Mouse (Mus musculus) macrophage (primary cell): ENCODE data around the gene Pde2a. TPM values are rescaled to one million over a fixed set of nuclear protein-coding genes. Genes with fewer than 3 reads are reported as not detected.

Experiments used
- H3K27ac ChIP-seq: fragments of 350-480 bp; formaldehyde crosslinking; 2 replicates; pipeline ENCODE4 v1.9.0; 2021
- H3K36me3 ChIP-seq: fragments of 350-480 bp; formaldehyde crosslinking; 2 replicates; pipeline ENCODE4 v1.9.0; 2021; ENCODE audit errors: inconsistent target
- H3K4me3 ChIP-seq: fragments of 350-480 bp; formaldehyde crosslinking; 2 replicates; pipeline ENCODE4 v1.9.0; 2021; ENCODE audit errors: inconsistent target
- H3K79me2 ChIP-seq: fragments of 350-480 bp; formaldehyde crosslinking; 2 replicates; pipeline ENCODE4 v1.9.0; 2021; ENCODE audit errors: inconsistent target
- WGBS: methylation state at CpG from one replicate; pipeline ENCODE4 v1.1.7; 2026; ENCODE audit warnings: inconsistent platforms; ENCODE audit not compliant: missing documents; 5-methylcytosine and 5-hydroxymethylcytosine counted together
- polyA plus RNA-seq: library from polyadenylated mRNA; stranded (reverse); fragments of 250-400 nt; gene quantifications from 3 replicates; pipeline ENCODE4 v1.2.4, GENCODE M21; 2018; ENCODE audit warnings: inconsistent platforms

Gene Pde2a
- polyA plus RNA-seq, 1 experiment from 2014 or later: 6.1 TPM

DNA sequence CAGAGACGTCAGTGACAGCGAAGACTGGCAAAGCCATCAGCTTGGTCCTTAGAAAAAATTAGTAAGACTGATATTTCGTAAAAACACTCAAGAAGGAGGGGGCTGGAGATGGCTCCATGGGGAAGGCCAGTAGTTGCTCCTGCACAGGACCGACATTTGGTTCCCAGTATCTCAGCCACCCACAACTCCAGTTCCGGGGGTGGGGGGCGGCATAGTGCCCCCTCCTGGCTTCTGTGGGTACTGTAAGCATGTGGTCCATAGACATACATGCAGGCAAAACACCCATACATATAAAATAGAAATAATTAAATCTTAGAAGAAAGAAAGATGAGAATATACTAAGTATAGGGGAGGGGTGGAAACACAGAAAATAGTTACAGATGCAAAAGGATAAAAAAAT, 95.0 kb downstream of the Pde2a start:
- Histone ChIP-seq H3K4me3 (no peak overlapping the region), H3K36me3 (no peaks in the 10 kb centered on the region), H3K79me2 (no peaks in the 10 kb centered on the region), H3K27ac (no peak overlapping the region)
- 63% methylated on average over 6 of the region's 6 CpGs for WGBS

DNA sequence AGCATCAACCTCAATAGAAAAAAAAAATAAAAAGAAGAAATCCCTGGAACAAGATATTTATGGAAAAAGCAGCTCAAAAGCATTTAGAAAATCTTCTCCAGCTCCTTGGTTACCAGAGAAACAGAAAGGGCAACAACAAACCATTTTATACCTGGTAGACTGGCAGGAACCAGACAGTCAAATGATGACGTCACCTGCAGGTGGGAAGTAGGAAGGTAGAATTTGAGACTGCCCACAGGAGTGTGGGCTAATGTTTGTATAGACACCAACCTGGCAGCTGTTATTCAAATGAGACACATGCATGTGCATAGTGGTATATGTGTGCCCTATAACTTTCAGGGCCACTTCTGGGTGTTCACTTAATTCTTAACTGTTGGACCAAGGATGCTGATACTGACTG, 100.2 kb downstream of the Pde2a start:
- Histone ChIP-seq H3K79me2 (no peaks in the 10 kb centered on the region), H3K27ac (no peak overlapping the region), H3K4me3 (no peak overlapping the region), H3K36me3 (no peaks in the 10 kb centered on the region)
- WGBS: 63% methylated on average over 1 of the region's 1 CpGs

DNA sequence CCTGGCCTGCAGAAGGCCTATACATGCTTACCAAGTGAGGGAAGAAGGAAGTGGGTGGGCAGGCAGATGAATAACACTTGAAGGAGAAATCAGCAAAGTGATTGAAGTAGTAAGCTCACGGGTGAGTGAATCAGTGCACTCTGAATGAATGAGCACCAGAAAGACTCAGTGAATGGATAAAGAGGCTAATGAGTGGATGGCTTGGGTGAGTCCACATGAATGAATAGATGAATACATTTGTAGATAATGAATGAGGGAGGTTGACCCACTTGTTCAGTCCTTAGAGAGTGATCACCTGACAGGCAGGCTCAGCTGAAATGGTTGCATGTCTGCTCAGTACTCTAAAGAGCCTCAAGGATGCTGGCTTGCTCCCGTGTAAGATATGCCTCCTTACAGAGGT, 101.7 kb downstream of the Pde2a start:
- H3K79me2 ChIP-seq: no peaks in the 10 kb centered on the region
- no peak overlapping the region for H3K27ac ChIP-seq
- H3K36me3 ChIP-seq: no peaks in the 10 kb centered on the region
- WGBS: 87% methylated on average over 2 of the region's 2 CpGs
- H3K4me3 ChIP-seq: no peak overlapping the region

DNA sequence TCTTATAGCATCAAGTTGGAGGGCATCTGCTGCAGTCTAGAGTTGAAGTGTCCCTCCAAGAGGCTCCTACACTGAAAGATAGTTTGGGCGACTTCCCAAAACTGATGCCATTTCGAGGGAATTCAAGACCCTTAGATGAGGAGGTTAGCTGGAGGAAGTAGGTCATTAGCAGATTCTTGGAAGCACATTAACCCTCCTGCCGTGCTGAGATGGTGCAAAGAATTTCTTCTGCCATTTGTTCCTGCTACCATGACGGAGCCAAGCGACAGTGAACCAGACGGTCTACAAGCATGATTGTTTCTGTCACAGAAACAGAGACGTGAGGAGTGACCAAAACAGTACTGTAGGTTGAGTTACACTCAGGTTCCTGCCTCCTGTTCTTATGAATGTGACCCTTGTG, 105.0 kb downstream of the Pde2a start:
- Histone ChIP-seq H3K79me2 (no peaks in the 10 kb centered on the region), H3K36me3 (no peaks in the 10 kb centered on the region), H3K27ac (no peak overlapping the region), H3K4me3 (no peak overlapping the region)
- 82% methylated on average over 7 of the region's 7 CpGs for WGBS

DNA sequence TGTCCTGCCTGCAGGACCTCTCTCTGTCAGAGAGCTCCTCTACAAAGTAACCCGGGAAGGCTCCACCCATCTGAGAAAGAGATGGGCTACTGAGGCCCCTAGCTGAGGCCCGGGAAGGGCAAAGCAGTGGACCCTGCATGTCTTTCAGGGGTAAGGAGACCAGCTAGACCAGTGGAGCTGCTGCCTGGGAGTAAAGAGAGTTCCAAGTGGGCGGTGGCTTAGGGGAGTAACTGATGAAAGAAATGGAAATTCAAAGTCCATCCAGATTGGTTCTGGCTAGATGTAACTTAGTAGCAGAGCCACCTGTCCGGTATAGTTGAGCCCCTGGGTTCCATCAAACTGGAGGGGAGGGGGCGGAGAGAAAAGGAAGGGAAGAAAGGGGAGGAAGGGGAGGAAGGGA, 112.9 kb downstream of the Pde2a start:
- 70% methylated on average over 5 of the region's 5 CpGs for WGBS
- H3K4me3 ChIP-seq: no peak overlapping the region
- no peaks in the 10 kb centered on the region for H3K36me3 ChIP-seq
- no peaks in the 10 kb centered on the region for H3K79me2 ChIP-seq
- no peak overlapping the region for H3K27ac ChIP-seq

DNA sequence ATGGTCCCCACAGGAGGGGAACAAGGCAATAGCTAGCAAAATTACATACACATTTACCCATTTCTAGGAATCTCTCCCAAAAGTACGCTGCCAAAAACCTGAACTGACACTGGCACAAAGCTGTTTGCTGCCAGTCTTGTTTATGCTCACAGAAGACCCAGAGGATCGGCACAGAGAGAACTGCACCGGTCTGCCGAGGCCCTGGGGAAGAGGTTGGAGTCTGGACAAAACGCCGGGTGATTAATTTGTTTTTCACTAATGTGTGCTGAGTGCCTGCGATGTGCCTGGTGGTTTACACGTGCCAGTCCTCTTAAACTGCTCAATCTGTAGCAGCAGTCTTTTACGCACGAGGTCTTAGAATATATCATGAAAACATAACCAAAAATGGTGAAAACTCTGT, 113.6 kb downstream of the Pde2a start:
- H3K4me3 ChIP-seq: no peak overlapping the region
- H3K27ac ChIP-seq: no peak overlapping the region
- WGBS: 89% methylated on average over 10 of the region's 10 CpGs
- H3K79me2 ChIP-seq: no peaks in the 10 kb centered on the region
- no peaks in the 10 kb centered on the region for H3K36me3 ChIP-seq

DNA sequence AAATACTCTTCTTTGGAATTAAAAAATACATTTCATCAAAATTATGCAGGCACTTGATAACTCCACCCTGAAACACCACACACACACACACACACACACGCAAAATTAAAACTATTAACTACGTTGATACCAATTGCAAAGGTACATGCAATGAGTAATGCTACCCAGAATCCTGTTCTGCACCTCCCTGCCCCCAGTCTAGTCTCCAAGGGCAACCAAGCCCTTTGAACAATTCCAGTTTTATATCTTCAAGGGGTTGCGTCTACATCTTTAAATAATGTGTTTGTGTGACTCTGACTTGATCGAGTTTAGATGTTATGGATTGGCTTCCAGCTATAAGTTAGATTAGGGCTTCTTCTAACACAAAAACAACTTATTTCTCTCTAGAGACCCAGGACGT, 114.0 kb downstream of the Pde2a start:
- 91% methylated on average over 5 of the region's 5 CpGs for WGBS
- H3K27ac ChIP-seq: no peak overlapping the region
- H3K79me2 ChIP-seq: no peaks in the 10 kb centered on the region
- no peak overlapping the region for H3K4me3 ChIP-seq
- no peaks in the 10 kb centered on the region for H3K36me3 ChIP-seq

DNA sequence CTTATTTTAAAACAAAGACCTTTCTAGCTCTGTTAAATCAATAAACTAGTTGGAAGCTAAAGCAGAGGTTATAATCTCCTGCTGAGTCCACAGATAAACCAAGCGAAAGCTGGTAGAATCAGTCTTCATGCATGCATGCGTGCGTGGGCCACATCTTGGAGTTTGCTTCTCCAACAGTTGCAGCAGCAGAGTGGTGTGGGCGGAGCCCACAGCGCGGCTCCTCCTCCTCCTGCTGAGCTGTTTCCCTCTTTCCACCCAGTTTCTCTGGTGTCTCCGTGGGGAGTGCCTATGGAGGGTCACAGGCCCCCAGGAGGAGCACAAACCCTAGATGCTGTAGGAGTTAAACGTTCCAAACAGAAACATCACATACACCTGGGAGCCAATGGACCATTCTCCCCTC, 116.0 kb downstream of the Pde2a start:
- Histone ChIP-seq H3K79me2 (no peaks in the 10 kb centered on the region), H3K36me3 (no peaks in the 10 kb centered on the region), H3K27ac (peak overlapping the region; percentile 52), H3K4me3 (peak overlapping the region; percentile 12; the same call in 1 of the 2 replicates)
- 38% methylated on average over 8 of the region's 8 CpGs for WGBS

DNA sequence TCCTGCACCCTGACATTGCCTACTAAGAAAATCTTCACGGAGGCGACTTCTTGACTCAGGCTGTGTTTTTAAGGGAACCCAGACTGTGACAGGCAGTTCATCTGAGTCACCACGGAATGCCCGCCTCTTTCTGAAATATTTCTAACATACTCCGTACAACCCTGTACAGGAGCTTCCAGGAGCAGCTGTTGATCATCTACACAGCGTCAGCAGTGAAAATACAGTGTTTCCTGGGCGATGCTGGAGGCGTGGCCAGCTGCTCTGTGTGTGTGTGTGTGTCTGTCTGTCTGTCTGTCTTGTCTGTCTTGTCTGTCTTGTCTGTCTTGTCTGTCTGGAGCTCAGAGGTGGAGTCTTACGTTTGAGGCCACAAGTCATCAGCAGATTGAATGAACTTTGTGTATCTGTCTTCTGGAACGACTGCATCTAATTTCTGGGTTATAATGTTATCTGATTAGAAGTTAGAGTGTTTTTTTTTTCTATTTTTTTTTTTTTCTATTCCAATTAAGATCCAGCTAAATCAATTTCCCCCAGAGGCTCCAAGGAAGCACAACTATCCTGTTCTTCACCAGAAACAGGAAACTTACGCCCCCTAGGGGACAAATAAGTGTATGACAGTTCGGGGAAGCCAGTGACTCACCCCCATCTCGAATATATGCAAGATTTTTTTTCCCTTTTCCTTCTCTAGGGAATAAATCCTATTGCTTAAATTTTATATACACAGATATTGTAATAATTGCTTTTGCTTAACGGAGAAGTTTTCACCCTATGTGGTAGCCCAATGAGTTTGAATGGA, 116.8 kb downstream of the Pde2a start:
- 22% methylated on average over 14 of the region's 14 CpGs for WGBS
- Histone ChIP-seq H3K27ac (peak overlapping the region; percentile 52), H3K79me2 (no peaks in the 10 kb centered on the region), H3K36me3 (no peaks in the 10 kb centered on the region), H3K4me3 (peak overlapping the region; percentile 12; the same call in 1 of the 2 replicates)

DNA sequence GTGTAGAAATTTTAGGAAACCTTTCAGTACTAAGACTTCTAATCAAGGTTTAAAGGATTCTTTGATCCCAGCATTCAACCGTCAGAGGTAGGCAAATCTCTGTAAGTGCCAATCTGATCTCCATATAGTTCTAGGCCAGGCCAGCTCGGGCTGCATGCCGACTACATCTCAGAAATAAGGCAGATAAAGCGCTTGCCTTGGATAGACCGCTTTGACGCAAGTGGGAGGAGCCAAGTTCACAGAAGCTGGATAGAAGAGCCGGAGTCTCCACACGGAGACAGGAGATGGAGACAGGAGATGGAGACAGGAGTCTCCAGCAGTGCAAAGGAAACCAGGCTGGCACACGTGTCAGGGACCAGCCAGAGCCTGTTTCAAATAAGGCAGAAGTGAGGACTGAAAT, 118.3 kb downstream of the Pde2a start:
- no peak overlapping the region for H3K27ac ChIP-seq
- no peak overlapping the region for H3K4me3 ChIP-seq
- H3K36me3 ChIP-seq: no peaks in the 10 kb centered on the region
- no peaks in the 10 kb centered on the region for H3K79me2 ChIP-seq
- WGBS: 95% methylated on average over 9 of the region's 9 CpGs

DNA sequence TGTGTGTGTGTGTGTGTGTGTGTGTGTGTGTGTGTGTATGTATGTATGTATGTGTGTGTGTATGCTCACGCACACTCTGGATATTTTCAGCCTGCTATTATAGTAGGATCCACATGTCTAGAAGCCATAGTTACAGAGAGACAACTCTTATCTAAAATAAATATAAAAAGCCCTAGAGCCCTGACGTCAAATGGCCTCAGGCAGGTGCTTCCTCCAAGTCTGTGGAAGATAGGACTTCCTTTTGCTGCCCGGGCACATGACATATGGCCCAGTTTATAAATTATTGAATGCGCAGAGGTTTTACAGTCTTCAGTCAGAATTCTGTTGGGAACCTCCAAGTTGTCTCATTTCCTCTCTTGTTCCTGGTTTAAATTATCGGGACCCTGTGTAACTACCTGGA, 119.2 kb downstream of the Pde2a start:
- Histone ChIP-seq H3K4me3 (no peak overlapping the region), H3K27ac (no peak overlapping the region), H3K79me2 (no peaks in the 10 kb centered on the region), H3K36me3 (no peaks in the 10 kb centered on the region)
- 22% methylated on average over 5 of the region's 5 CpGs for WGBS

DNA sequence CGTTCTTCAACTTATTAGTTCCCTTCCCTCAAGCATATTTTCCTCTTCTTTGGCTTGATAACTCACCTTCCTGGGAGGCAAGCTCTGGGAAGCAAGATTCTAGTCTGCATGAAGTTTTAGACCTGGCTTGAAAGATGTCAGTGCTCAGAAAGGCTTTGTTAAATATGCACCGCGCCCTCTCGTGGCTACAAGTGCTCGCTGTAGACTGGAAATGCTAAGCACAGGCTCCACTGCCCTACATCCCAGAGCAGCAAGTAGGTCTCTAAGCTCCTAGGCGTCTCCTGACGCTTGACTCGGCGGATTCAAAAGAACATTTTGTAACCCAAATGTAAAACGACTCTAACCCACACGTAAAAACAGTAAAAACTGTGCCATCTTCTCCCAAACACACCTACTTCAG, 119.6 kb downstream of the Pde2a start:
- 6% methylated on average over 11 of the region's 11 CpGs for WGBS
- H3K36me3 ChIP-seq: no peaks in the 10 kb centered on the region
- no peaks in the 10 kb centered on the region for H3K79me2 ChIP-seq

DNA sequence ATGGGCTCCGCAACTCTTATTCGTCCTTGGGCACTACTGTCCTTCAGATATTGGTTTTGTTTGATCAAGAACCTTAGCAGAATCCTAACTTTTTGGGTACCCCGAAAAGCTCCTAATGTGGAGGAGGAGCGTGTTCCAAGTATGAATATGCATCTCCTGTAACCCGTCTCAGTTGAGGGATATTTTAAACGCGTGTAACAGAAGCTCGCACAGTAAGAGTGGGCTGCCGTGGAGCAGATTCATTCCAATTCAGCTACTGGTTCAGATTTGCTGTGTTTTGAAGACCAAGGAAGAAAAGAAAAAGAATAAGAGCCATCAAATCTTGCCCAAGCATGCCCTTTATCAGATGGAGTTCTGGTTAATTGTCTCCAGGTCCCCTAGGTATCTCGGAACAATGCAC, 120.2 kb downstream of the Pde2a start:
- no peak overlapping the region for H3K27ac ChIP-seq
- no peaks in the 10 kb centered on the region for H3K36me3 ChIP-seq
- 96% methylated on average over 10 of the region's 10 CpGs for WGBS
- no peaks in the 10 kb centered on the region for H3K79me2 ChIP-seq
- no peak overlapping the region for H3K4me3 ChIP-seq

More for the DNA sequence above, 119.6 kb downstream of the Pde2a start:
- H3K27ac ChIP-seq: no peak overlapping the region
- H3K4me3 ChIP-seq: no peak overlapping the region

DNA sequence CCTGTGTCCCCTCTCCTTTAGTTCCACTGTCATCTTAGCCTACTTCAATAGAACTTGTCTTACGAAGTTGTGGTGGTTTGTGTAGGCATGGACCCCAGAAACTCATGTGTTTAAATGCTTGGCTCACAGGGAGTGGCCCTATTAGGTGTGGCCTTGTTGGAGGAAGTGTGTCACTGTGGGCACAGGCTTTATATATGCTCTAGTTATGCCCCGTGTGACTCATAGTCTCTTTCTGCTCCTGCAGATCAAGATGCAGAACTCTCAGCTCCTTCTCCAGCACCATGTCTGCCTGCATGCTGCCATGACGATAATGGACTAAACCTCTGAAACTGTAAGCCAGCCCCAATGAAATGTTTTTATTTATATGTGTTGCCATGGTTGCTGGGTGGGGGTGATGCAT, 126.2 kb downstream of the Pde2a start:
- 58% methylated on average over 3 of the region's 3 CpGs for WGBS

DNA sequence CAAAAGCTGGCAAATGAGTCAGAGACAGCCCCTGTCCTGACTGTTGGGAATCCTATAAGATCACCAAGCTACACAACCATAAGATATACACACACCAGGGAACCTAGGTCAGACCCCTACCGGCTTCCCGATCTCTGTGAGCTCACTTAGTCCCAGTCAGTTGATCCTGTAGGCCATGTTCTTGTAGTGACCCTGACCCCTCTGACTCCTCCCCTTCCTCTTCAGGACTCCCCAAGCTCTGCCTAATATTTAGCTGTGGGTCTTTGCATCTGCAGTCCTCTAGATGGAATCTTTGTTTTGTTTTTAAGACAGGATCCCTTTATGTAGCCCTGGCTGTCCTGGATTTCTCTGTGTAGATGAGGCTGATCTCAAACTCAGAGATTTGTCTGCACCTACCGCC, 127.8 kb downstream of the Pde2a start:
- 97% methylated on average over 3 of the region's 3 CpGs for WGBS
- Histone ChIP-seq H3K79me2 (no peaks in the 10 kb centered on the region), H3K27ac (no peak overlapping the region)

More for the DNA sequence above, 126.2 kb downstream of the Pde2a start:
- Histone ChIP-seq H3K36me3 (no peaks in the 10 kb centered on the region), H3K27ac (no peak overlapping the region), H3K4me3 (no peak overlapping the region), H3K79me2 (no peaks in the 10 kb centered on the region)

More for the DNA sequence above, 127.8 kb downstream of the Pde2a start:
- Histone ChIP-seq H3K4me3 (no peak overlapping the region), H3K36me3 (no peaks in the 10 kb centered on the region)
